10 mouse cellular contexts compared by ENCODE assay signal in the genomic region with DNA sequence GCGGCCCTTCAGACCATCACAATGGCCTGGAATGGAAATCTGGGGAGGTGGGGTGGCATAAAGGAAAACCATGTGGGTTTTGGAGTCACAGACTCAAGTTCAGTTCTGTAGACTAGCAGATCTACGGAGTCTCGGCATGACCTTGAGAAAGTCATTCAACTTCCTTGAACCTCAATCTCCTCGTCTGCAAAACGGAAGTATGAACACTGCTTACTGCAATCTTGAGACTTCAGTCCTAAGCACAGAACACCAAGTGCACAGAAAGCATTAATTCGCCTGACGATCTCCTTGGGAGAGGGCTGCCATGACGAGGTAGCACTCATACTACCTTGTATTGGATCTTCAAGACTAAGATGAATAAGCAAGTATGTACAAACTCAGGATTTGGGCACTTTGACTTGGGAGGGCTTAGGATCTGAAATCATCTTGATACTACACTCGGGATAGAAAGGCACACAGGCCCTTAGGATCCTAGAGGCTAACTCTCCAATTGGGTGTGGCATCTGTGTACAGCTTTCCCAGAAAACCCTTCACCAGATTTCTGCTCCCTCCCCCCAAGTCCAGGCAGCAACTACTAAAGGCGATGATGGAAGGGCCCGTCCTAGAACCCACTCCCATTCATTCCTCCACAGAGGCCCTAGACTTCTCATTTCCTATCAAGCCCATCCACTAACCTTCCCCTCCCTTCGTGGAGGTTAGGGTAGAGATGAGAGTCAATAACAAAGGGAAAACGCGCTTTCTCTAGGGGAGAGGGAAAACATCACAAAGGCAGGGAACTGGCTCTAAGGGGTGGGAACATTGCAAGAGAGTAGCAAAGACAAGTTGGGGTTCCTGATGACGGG. TPM values are rescaled to one million over a fixed set of nuclear protein-coding genes. Genes with fewer than 3 reads are reported as not detected.
DNase-seq lines count a peak whose midpoint lies in the region; ATAC-seq and TF ChIP-seq lines count a peak whose summit lies in the region.
"Had no signal": no experiment of that assay in that cellular context is flagged by ENCODE, and none has a peak within 500 bp of the region (broad histone marks: within the 10 kb centered on the region; RNA-seq: fewer than 3 reads in every experiment).

No protein-coding gene starts in this region.

- no peaks in the 10 kb centered on the region for H3K36me3 ChIP-seq in heart, embryonic 11.5 days (ENCODE audit: control insufficient read depth, insufficient read depth, low read length)
- peaks cover 0 to 2% of the 10 kb centered on the region in 2 experiments; a peak in 1 of 4 replicates for H3K36me3 ChIP-seq in MEL (ENCODE audit: control insufficient read depth in 1 of 2, insufficient read depth in 2 of 2, low read length in 2 of 2)
- H3K36me3 ChIP-seq in forebrain, embryonic 13.5 days (ENCODE audit: poor library complexity, severe bottlenecking): peaks cover 9% of the 10 kb centered on the region; the same call in 1 of the 2 replicates
- H3K36me3 ChIP-seq in midbrain, embryonic 11.5 days (ENCODE audit: control insufficient read depth, insufficient read depth, low read length): no peaks in the 10 kb centered on the region
- H3K36me3 ChIP-seq: G1E had no signal

- no peak for DNase-seq in heart, postnatal 10 days
- peak; percentile 70 for DNase-seq in MEL (ENCODE audit: low read depth, low spot score)
- DNase-seq in midbrain, embryonic 11.5 days (ENCODE audit: low spot score, missing footprints): no peak
- no peak for DNase-seq in thymus, postnatal 10 days (ENCODE audit: low spot score in 2 of 2)
- DNase-seq in retina, embryonic 14.5 days (ENCODE audit: low spot score): no peak
- no peak for DNase-seq in kidney, adult 8-10 months
- DNase-seq: kidney, postnatal 14 days had no signal

- no peak for TF ChIP-seq EP300 in MEL (IDR thresholded peaks at IDR 0.05; ENCODE audit: low read depth in 1 of 2, low read length in 2 of 2)

- no peak overlapping the region for H3K27ac ChIP-seq in heart, embryonic 11.5 days (ENCODE audit: low read depth, low read length)
- peak overlapping the region; percentile 33; the same call in 1 of the 2 replicates for H3K27ac ChIP-seq in MEL (ENCODE audit: control insufficient read depth, low read depth, low read length)
- H3K27ac ChIP-seq in forebrain, embryonic 13.5 days: peak overlapping the region; percentile 85
- peak overlapping the region; percentile 36; the same call in 1 of the 2 replicates for H3K27ac ChIP-seq in midbrain, embryonic 11.5 days (ENCODE audit: low read depth, low read length)

- H3K4me2 ChIP-seq in heart, embryonic 11.5 days: peak overlapping the region; percentile 86
- H3K4me2 ChIP-seq in forebrain, embryonic 13.5 days: peak overlapping the region; percentile 81
- peak overlapping the region; percentile 83 for H3K4me2 ChIP-seq in midbrain, embryonic 11.5 days

- H3K4me3 ChIP-seq in heart, embryonic 11.5 days (ENCODE audit: low read depth, low read length): 0 out of 2 replicates have a peak overlapping the region, but pooled peaks have one; percentile 46
- peak overlapping the region in 1 of 2 experiments; percentile 37; a peak in 3 of 4 replicates for H3K4me3 ChIP-seq in MEL (ENCODE audit: control insufficient read depth in 1 of 2, insufficient read depth in 1 of 2, low read depth in 2 of 2, low read length in 2 of 2)
- H3K4me3 ChIP-seq in forebrain, embryonic 13.5 days: peak overlapping the region; percentile 66
- H3K4me3 ChIP-seq in midbrain, embryonic 11.5 days (ENCODE audit: low read depth, low read length): peak overlapping the region; percentile 56

- H3K27me3 ChIP-seq in heart, embryonic 11.5 days (ENCODE audit: control insufficient read depth, insufficient read depth, low read length): peaks cover 34% of the 10 kb centered on the region
- H3K27me3 ChIP-seq in MEL (ENCODE audit: control insufficient read depth in 1 of 2, insufficient read depth in 2 of 2, low read length in 2 of 2): no peaks in the 10 kb centered on the region
- H3K27me3 ChIP-seq in forebrain, embryonic 13.5 days: 0 out of 2 replicates have a peak, but pooled peaks cover 8% of the 10 kb centered on the region
- H3K27me3 ChIP-seq in midbrain, embryonic 11.5 days (ENCODE audit: control insufficient read depth, insufficient read depth, low read length): peaks cover 21% of the 10 kb centered on the region

- no peak for TF ChIP-seq POLR2A in MEL (IDR thresholded peaks at IDR 0.05; ENCODE audit: control insufficient read depth in 1 of 2, insufficient read depth in 1 of 2, low read depth in 1 of 2, low read length in 2 of 2, poor library complexity in 1 of 2)

- H3K79me2 ChIP-seq in MEL (ENCODE audit: control insufficient read depth, insufficient read depth, low read length, poor library complexity): peaks cover 7% of the 10 kb centered on the region

- intact Hi-C loops in heart, postnatal 10 days (cut with DNase I): no loop called here

- TF ChIP-seq CTCF in MEL (IDR thresholded peaks at IDR 0.05 in 2 of 3, conservative IDR thresholded peaks at IDR 0.05 in 1 of 3; ENCODE audit: control insufficient read depth in 1 of 3, insufficient read depth in 1 of 3, low read depth in 2 of 3, low read length in 3 of 3, poor library complexity in 1 of 3, severe bottlenecking in 1 of 3): no peak

- 65% methylated on average over 15 of the region's 15 CpGs for WGBS in heart, embryonic 11.5 days (ENCODE audit: insufficient replicate concordance)
- 60% methylated on average over 15 of the region's 15 CpGs for WGBS in forebrain, embryonic 13.5 days
- WGBS in midbrain, embryonic 11.5 days: 64% methylated on average over 15 of the region's 15 CpGs

- ATAC-seq in heart, embryonic 11.5 days (replicated peaks; ENCODE audit: insufficient number of reproducible peaks, low FRiP score, low TSS enrichment): no peak
- no peak for ATAC-seq in forebrain, embryonic 13.5 days
- no peak for ATAC-seq in midbrain, embryonic 11.5 days (ENCODE audit: low FRiP score)

- H3K9me3 ChIP-seq in heart, embryonic 11.5 days (replicated peaks; ENCODE audit: control insufficient read depth, low read length): no peaks in the 10 kb centered on the region
- H3K9me3 ChIP-seq in MEL (replicated peaks; ENCODE audit: insufficient read depth, low read length): no peaks in the 10 kb centered on the region
- H3K9me3 ChIP-seq in forebrain, embryonic 13.5 days (replicated peaks): no peaks in the 10 kb centered on the region
- H3K9me3 ChIP-seq in midbrain, embryonic 11.5 days (ENCODE audit: control insufficient read depth, low read length): no peaks in the 10 kb centered on the region
- H3K9me3 ChIP-seq: G1E had no signal

- H3K9ac ChIP-seq in heart, embryonic 11.5 days (ENCODE audit: low read depth, low read length): no peak overlapping the region
- peak overlapping the region; percentile 30 for H3K9ac ChIP-seq in MEL (ENCODE audit: control insufficient read depth, low read depth, low read length, poor library complexity, severe bottlenecking)
- peak overlapping the region; percentile 84 for H3K9ac ChIP-seq in forebrain, embryonic 13.5 days
- peak overlapping the region; percentile 71 for H3K9ac ChIP-seq in midbrain, embryonic 11.5 days (ENCODE audit: low read length)

- peaks cover 7% of the 10 kb centered on the region for H3K4me1 ChIP-seq in heart, embryonic 11.5 days (ENCODE audit: control insufficient read depth, insufficient read depth, low read length)
- peaks cover 0 to 22% of the 10 kb centered on the region in 2 experiments for H3K4me1 ChIP-seq in MEL (ENCODE audit: control insufficient read depth in 1 of 2, insufficient read depth in 2 of 2, low read length in 2 of 2)
- peaks cover 42% of the 10 kb centered on the region for H3K4me1 ChIP-seq in forebrain, embryonic 13.5 days
- peaks cover 8% of the 10 kb centered on the region for H3K4me1 ChIP-seq in midbrain, embryonic 11.5 days (ENCODE audit: control insufficient read depth, insufficient read depth, low read length)

- no peak for TF ChIP-seq RAD21 in MEL (IDR thresholded peaks at IDR 0.05; ENCODE audit: low read depth, low read length)

RNA-seq across cellular contexts. Expression of a gene that starts 1.2 kb away (rescaled TPM):
- 1.6 TPM in 2 replicates for polyA plus RNA-seq in heart, embryonic 11.5 days (2014; fragmentation: Nextera tagmentation; extraction: Ambion mirVana)
- total RNA-seq in heart, postnatal 10 days (2021): under 1 TPM; 0.42 to 0.89 TPM
- total RNA-seq in MEL (2012; rRNA removed): 0.42 and 0.52 TPM in 2 replicates
- polyA plus RNA-seq in MEL (2012; ENCODE audit: insufficient read depth in 1 of 2, insufficient read length in 2 of 2, low read depth in 1 of 2, low replicate concordance in 2 of 2, missing spikeins in 1 of 2): 1 to 10 TPM in 1 of 2 experiments, not detected in 1; 1.3 TPM
- 45.4 and 47.6 TPM in 2 replicates for polyA plus RNA-seq in forebrain, embryonic 13.5 days (2015; fragmentation: Nextera tagmentation; extraction: Ambion mirVana)
- 26.3 and 31.1 TPM in 2 replicates for polyA plus RNA-seq in midbrain, embryonic 11.5 days (2014; fragmentation: Nextera tagmentation; extraction: Ambion mirVana)

RNA-seq across cellular contexts. Expression of a gene that starts 4.2 kb away (rescaled TPM):
- 135 and 136 TPM in 2 replicates for polyA plus RNA-seq in heart, embryonic 11.5 days (2014; fragmentation: Nextera tagmentation; extraction: Ambion mirVana)
- 100 to 1,000 TPM; 166 to 167 TPM for total RNA-seq in heart, postnatal 10 days (2021)
- 223 and 240 TPM in 2 replicates for total RNA-seq in MEL (2012; rRNA removed)
- 100 to 1,000 TPM in 1 of 2 experiments, not detected in 1; 297 TPM for polyA plus RNA-seq in MEL (2012; ENCODE audit: insufficient read depth in 1 of 2, insufficient read length in 2 of 2, low read depth in 1 of 2, low replicate concordance in 2 of 2, missing spikeins in 1 of 2)
- polyA plus RNA-seq in forebrain, embryonic 13.5 days (2015; fragmentation: Nextera tagmentation; extraction: Ambion mirVana): 262 and 282 TPM in 2 replicates
- polyA plus RNA-seq in midbrain, embryonic 11.5 days (2014; fragmentation: Nextera tagmentation; extraction: Ambion mirVana): 196 and 206 TPM in 2 replicates

RNA-seq across cellular contexts. Expression of a gene that starts 26.9 kb away (rescaled TPM):
- 13.6 and 15.1 TPM in 2 replicates for polyA plus RNA-seq in heart, embryonic 11.5 days (2014; fragmentation: Nextera tagmentation; extraction: Ambion mirVana)
- 10 to 100 TPM; 34.2 to 35.5 TPM for total RNA-seq in heart, postnatal 10 days (2021)
- 4.2 and 5.0 TPM in 2 replicates for total RNA-seq in MEL (2012; rRNA removed)
- 10 to 100 TPM in 1 of 2 experiments, not detected in 1; 44.8 TPM for polyA plus RNA-seq in MEL (2012; ENCODE audit: insufficient read depth in 1 of 2, insufficient read length in 2 of 2, low read depth in 1 of 2, low replicate concordance in 2 of 2, missing spikeins in 1 of 2)
- 13.6 and 16.7 TPM in 2 replicates for polyA plus RNA-seq in forebrain, embryonic 13.5 days (2015; fragmentation: Nextera tagmentation; extraction: Ambion mirVana)
- polyA plus RNA-seq in midbrain, embryonic 11.5 days (2014; fragmentation: Nextera tagmentation; extraction: Ambion mirVana): 12.3 and 16.3 TPM in 2 replicates

RNA-seq across cellular contexts. Expression of a gene that starts 49.7 kb away (rescaled TPM):
- 104 and 105 TPM in 2 replicates for polyA plus RNA-seq in heart, embryonic 11.5 days (2014; fragmentation: Nextera tagmentation; extraction: Ambion mirVana)
- 10 to 100 TPM; 42.0 to 43.9 TPM for total RNA-seq in heart, postnatal 10 days (2021)
- 147 and 162 TPM in 2 replicates for total RNA-seq in MEL (2012; rRNA removed)
- polyA plus RNA-seq in MEL (2012; ENCODE audit: insufficient read depth in 1 of 2, insufficient read length in 2 of 2, low read depth in 1 of 2, low replicate concordance in 2 of 2, missing spikeins in 1 of 2): 100 to 1,000 TPM in 1 of 2 experiments, not detected in 1; 195 TPM
- 137 and 138 TPM in 2 replicates for polyA plus RNA-seq in forebrain, embryonic 13.5 days (2015; fragmentation: Nextera tagmentation; extraction: Ambion mirVana)
- polyA plus RNA-seq in midbrain, embryonic 11.5 days (2014; fragmentation: Nextera tagmentation; extraction: Ambion mirVana): 185 and 187 TPM in 2 replicates

RNA-seq across cellular contexts. Expression of a gene that starts 50.5 kb away (rescaled TPM):
- polyA plus RNA-seq in heart, embryonic 11.5 days (2014; fragmentation: Nextera tagmentation; extraction: Ambion mirVana): 20.8 and 21.5 TPM in 2 replicates
- total RNA-seq in heart, postnatal 10 days (2021): 10 to 100 TPM; 26.4 to 28.7 TPM
- total RNA-seq in MEL (2012; rRNA removed): 31.1 and 31.9 TPM in 2 replicates
- polyA plus RNA-seq in MEL (2012; ENCODE audit: insufficient read depth in 1 of 2, insufficient read length in 2 of 2, low read depth in 1 of 2, low replicate concordance in 2 of 2, missing spikeins in 1 of 2): 10 to 100 TPM in 1 of 2 experiments, not detected in 1; 58.2 TPM
- polyA plus RNA-seq in forebrain, embryonic 13.5 days (2015; fragmentation: Nextera tagmentation; extraction: Ambion mirVana): 18.8 and 19.5 TPM in 2 replicates
- 10.3 and 11.4 TPM in 2 replicates for polyA plus RNA-seq in midbrain, embryonic 11.5 days (2014; fragmentation: Nextera tagmentation; extraction: Ambion mirVana)

Comparison
In these comparisons a context has a peak if more than half of its experiments do, and no peak if none do; other contexts are left out.
1. RNA of a gene that starts 1.2 kb away (polyA plus RNA-seq): 45.4 to 47.6 TPM in forebrain, embryonic 13.5 days and 26.3 to 31.1 TPM in midbrain, embryonic 11.5 days; 1.6 TPM in heart, embryonic 11.5 days and 1.3 TPM in MEL; every median in the first group is over 10 times any median in the second.
2. Peak in every context shown above with its lines, with median percentiles within 50 percentile points of each other: H3K4me2 ChIP-seq.